In the genomic region with DNA sequence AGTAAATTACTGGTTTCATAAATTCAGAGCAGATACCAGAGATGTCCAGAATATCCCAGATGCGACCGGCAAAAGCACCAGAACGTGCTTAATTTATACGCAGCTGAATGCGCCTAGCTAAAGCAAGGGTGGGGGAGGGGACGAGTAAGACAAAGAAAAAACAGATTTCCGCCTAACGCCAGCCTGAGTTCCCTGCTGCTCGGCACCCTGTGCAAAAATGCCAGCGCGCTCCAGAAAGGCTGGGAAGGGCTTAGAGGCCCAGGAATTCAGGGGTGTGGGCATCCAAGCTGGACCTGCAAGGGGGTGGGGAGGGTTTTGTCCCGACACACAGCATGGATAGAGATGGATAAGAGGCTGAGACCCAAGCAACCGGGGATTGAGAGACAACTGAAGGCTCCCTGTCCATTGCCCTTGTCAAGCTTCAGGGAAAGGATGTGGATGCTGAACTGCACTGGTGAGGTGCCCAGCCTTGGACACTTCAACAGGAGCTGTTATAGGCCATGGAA, we compare ENCODE assay signal across 9 mouse cellular contexts.
DNase-seq lines count a peak whose midpoint lies in the region; ATAC-seq and TF ChIP-seq lines count a peak whose summit lies in the region.
"Had no signal": no experiment of that assay in that cellular context is flagged by ENCODE, and none has a peak within 500 bp of the region (broad histone marks: within the 10 kb centered on the region; RNA-seq: fewer than 3 reads in every experiment).

No protein-coding gene starts in this region.

- H3K27ac ChIP-seq in lung, postnatal 0 days (ENCODE audit: low read length): no peak overlapping the region
- peak overlapping the region; percentile 98 for H3K27ac ChIP-seq in hindbrain, embryonic 12.5 days
- H3K27ac ChIP-seq in gastrocnemius, adult 2 months: no peak overlapping the region
- H3K27ac ChIP-seq: macrophage had no signal

- H3K9me3 ChIP-seq in lung, postnatal 0 days (ENCODE audit: low read length): no peaks in the 10 kb centered on the region
- H3K9me3 ChIP-seq in hindbrain, embryonic 12.5 days (replicated peaks): no peaks in the 10 kb centered on the region

- no peaks in the 10 kb centered on the region for H3K27me3 ChIP-seq in lung, postnatal 0 days (replicated peaks; ENCODE audit: insufficient read depth, low read length)
- no peaks in the 10 kb centered on the region for H3K27me3 ChIP-seq in hindbrain, embryonic 12.5 days

- TF ChIP-seq CTCF in lung, postnatal 0 days (IDR thresholded peaks at IDR 0.05): no peak
- no peak for TF ChIP-seq CTCF in gastrocnemius, adult 2 months (IDR thresholded peaks at IDR 0.05)

- no peak for TF ChIP-seq EP300 in lung, postnatal 0 days (IDR thresholded peaks at IDR 0.05)

- no peaks in the 10 kb centered on the region for H3K36me3 ChIP-seq in lung, postnatal 0 days (ENCODE audit: insufficient read depth, low read length)
- H3K36me3 ChIP-seq in hindbrain, embryonic 12.5 days: no peaks in the 10 kb centered on the region

- H3K4me2 ChIP-seq in lung, postnatal 0 days (replicated peaks; ENCODE audit: low read depth, low read length): peak overlapping the region; percentile 39
- peak overlapping the region; percentile 42 for H3K4me2 ChIP-seq in hindbrain, embryonic 12.5 days (replicated peaks)

- intact Hi-C loops in gastrocnemius, adult 2 months (cut with DNase I): no loop called here
- intact Hi-C loops in gastrocnemius, postnatal 36 days (cut with DNase I): no loop called here

- H3K9ac ChIP-seq in lung, postnatal 0 days (replicated peaks; ENCODE audit: low read depth): no peak overlapping the region
- H3K9ac ChIP-seq in hindbrain, embryonic 12.5 days: peak overlapping the region; percentile 55

- no peak for ATAC-seq in lung, postnatal 0 days
- ATAC-seq in hindbrain, embryonic 12.5 days (ENCODE audit: low FRiP score): peak; percentile 78

- WGBS in lung, postnatal 0 days: 5% methylated on average over 13 of the region's 13 CpGs
- 3% methylated on average over 13 of the region's 13 CpGs for WGBS in hindbrain, embryonic 12.5 days

- peak; percentile 13 for DNase-seq in adrenal gland, adult 2 months
- DNase-seq in adrenal gland, adult 18-20 months (ENCODE audit: low spot score in 2 of 2): no peak
- no peak for DNase-seq in lung, postnatal 0 days (ENCODE audit: low spot score)
- DNase-seq in lung, postnatal 36 days: no peak
- DNase-seq in mesoderm, embryonic 11.5 days (ENCODE audit: low read depth, low spot score): peak; percentile 88
- DNase-seq in gastrocnemius, adult 2 months: no peak
- DNase-seq in gastrocnemius, postnatal 36 days: no peak

- no peaks in the 10 kb centered on the region for H3K4me1 ChIP-seq in lung, postnatal 0 days (ENCODE audit: insufficient read depth, low read depth, low read length)
- peaks cover 45% of the 10 kb centered on the region for H3K4me1 ChIP-seq in hindbrain, embryonic 12.5 days

- no peak overlapping the region for H3K4me3 ChIP-seq in lung, postnatal 0 days (ENCODE audit: low read depth, low read length)
- no peak overlapping the region for H3K4me3 ChIP-seq in hindbrain, embryonic 12.5 days
- H3K4me3 ChIP-seq in gastrocnemius, adult 2 months: no peak overlapping the region

Comparison
In these comparisons a context has a peak if more than half of its experiments do, and no peak if none do; other contexts are left out.
1. DNase-seq: peak in adrenal gland, adult 2 months (single experiment) and mesoderm, embryonic 11.5 days (single experiment); none in adrenal gland, adult 18-20 months (0 of 2), lung, postnatal 0 days (single experiment), lung, postnatal 36 days (single experiment), gastrocnemius, adult 2 months (single experiment) and gastrocnemius, postnatal 36 days (0 of 2).